Mouse (Mus musculus) intestine, embryonic 15.5 days (tissue): ENCODE data around the gene Xbp1. TPM values are rescaled to one million over a fixed set of nuclear protein-coding genes. Genes with fewer than 3 reads are reported as not detected.
A peak's percentile ranks its signal among the peaks of the same experiment; 100 is the strongest.

ENCODE experiments used
- ATAC-seq: fragments of 200-750 bp; cut with Nextera tagmentation; 2 replicates; pipeline ENCODE4 v1.8.0; 2017; ENCODE audit warnings: moderate TSS enrichment, moderate library complexity
- H3K27ac ChIP-seq: fragments of 300-500 bp; sonication (generic); 2 replicates; pipeline ENCODE4 v1.5.1; 2015; ENCODE audit warnings: mild to moderate bottlenecking, inconsistent platforms
- H3K27me3 ChIP-seq: fragments of 300-500 bp; sonication (generic); replicated peaks from 2 replicates; pipeline ENCODE4 v1.6.1; 2015; ENCODE audit warnings: inconsistent platforms
- H3K36me3 ChIP-seq: fragments of 300-500 bp; sonication (generic); 2 replicates; pipeline ENCODE4 v1.6.1; 2015; ENCODE audit warnings: inconsistent platforms
- H3K4me1 ChIP-seq: fragments of 300-500 bp; sonication (generic); replicated peaks from 2 replicates; pipeline ENCODE4 v1.6.1; 2015; ENCODE audit warnings: inconsistent platforms
- H3K4me2 ChIP-seq: fragments of 300-500 bp; sonication (generic); replicated peaks from 2 replicates; pipeline ENCODE4 v1.6.1; 2015; ENCODE audit warnings: mild to moderate bottlenecking, inconsistent platforms
- H3K4me3 ChIP-seq: fragments of 300-500 bp; sonication (generic); replicated peaks from 2 replicates; pipeline ENCODE4 v1.5.1; 2015; ENCODE audit warnings: inconsistent platforms
- H3K9ac ChIP-seq: fragments of 300-500 bp; sonication (generic); 2 replicates; pipeline ENCODE4 v1.6.1; 2015; ENCODE audit warnings: inconsistent platforms
- H3K9me3 ChIP-seq: fragments of 300-500 bp; sonication (generic); 2 replicates; pipeline ENCODE4 v1.6.1; 2016; ENCODE audit warnings: inconsistent platforms
- WGBS: fragments of 180-500 bp; shearing (Covaris S2); methylation state at CpG from one replicate; pipeline ENCODE4 v1.1.7; 2015; 5-methylcytosine and 5-hydroxymethylcytosine counted together
- polyA plus RNA-seq: library from polyadenylated mRNA; unstranded; fragments of >200 nt; fragmentation: Nextera tagmentation; extraction: Ambion mirVana; gene quantifications from 2 replicates; pipeline ENCODE4 v1.2.1, GENCODE M21; 2015

Xbp1 gene
- polyA plus RNA-seq, 1 experiment from 2014 or later = 237 TPM

DNA sequence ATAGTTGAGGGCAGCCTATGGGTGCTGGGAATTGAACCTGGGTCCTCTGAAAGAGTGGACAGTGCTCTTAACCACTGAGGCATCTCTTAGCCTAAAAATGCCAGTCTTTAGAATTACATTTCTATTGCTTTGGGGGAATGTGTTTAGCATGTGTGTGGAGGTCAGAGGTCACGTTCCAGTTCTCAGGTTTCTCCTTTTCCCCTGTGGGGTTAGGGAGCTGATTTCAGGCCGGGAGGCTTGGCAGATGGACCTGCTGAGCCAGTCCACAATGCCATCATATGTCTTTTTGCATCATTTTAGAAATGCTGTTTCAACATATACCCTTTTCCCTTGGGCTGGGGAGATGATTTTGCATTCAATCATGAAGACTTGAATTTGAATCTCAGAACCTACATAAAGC, 26.6 kb upstream of the Xbp1 start:
- no peak overlapping the region for H3K27ac ChIP-seq
- 56% methylated on average over 2 of the region's 2 CpGs for WGBS
- ATAC-seq = no peak

DNA sequence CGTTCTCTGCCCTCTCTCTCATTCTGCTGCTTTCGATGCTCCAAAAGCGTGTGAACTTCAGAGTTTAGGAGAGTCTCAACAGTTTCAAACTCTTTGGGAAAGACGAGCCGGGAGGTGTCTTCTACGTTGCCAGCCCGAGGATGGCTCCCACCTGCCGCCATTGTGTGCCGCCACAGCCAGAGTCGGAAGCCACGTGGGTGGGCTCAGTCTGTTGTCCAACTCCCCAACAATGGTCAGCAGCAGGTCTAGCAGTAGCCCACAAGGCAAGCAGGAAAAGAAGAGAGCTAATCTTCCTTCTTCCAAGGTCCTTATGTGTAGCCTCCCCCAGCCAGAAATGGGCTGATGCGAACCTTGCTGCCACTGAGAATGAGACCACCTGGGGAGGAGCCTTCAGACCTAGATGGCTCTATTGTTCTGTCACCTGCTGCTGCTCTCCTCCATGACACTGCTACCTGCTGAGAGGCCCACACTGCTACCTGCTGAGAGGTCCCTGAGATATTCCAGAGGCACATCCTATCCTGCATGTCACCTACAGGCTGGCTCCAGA, 25.1 kb upstream of the Xbp1 start:
- Histone ChIP-seq H3K36me3 (no peaks in the 10 kb centered on the region), H3K4me3 (no peak overlapping the region), H3K4me1 (peaks cover 7% of the 10 kb centered on the region; the same call in 1 of the 2 replicates), H3K4me2 (no peak overlapping the region), H3K9ac (no peak overlapping the region), H3K27me3 (no peaks in the 10 kb centered on the region), H3K9me3 (no peaks in the 10 kb centered on the region), H3K27ac (no peak overlapping the region)
- 77% methylated on average over 12 of the region's 12 CpGs for WGBS
- ATAC-seq = no peak

More for the DNA sequence above, 26.6 kb upstream of the Xbp1 start:
- no peak overlapping the region for H3K4me2 ChIP-seq
- H3K9me3 ChIP-seq = no peaks in the 10 kb centered on the region
- no peaks in the 10 kb centered on the region for H3K36me3 ChIP-seq
- H3K4me3 ChIP-seq = no peak overlapping the region
- H3K4me1 ChIP-seq = 0 out of 2 replicates have a peak, but pooled peaks cover 7% of the 10 kb centered on the region
- no peak overlapping the region for H3K9ac ChIP-seq
- no peaks in the 10 kb centered on the region for H3K27me3 ChIP-seq

DNA sequence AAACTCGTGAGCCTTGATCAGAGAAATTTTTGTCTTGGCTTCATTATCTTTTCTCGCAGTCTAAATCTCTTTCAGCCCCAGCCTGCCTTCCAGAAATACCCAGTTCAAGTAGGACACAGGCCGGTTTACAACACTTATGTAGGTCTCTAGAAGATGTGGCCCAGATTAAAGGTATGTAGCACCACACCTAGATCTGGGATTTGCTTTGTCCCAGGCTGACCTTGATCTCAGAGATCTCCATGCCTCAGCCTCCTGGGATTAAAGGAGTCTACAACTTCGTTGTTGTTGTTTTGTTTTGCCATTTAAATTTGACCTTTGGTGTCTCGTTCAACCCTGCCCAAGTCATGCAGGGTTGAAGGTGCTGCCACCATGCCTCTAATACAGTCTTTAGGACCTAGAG, 24.6 kb upstream of the Xbp1 start:
- Histone ChIP-seq H3K27me3 (no peaks in the 10 kb centered on the region), H3K4me2 (no peak overlapping the region), H3K36me3 (no peaks in the 10 kb centered on the region), H3K9me3 (no peaks in the 10 kb centered on the region), H3K27ac (no peak overlapping the region), H3K4me3 (no peak overlapping the region), H3K4me1 (peaks cover 7% of the 10 kb centered on the region; the same call in 1 of the 2 replicates), H3K9ac (no peak overlapping the region)
- 82% methylated on average over 5 of the region's 5 CpGs for WGBS
- ATAC-seq = no peak

DNA sequence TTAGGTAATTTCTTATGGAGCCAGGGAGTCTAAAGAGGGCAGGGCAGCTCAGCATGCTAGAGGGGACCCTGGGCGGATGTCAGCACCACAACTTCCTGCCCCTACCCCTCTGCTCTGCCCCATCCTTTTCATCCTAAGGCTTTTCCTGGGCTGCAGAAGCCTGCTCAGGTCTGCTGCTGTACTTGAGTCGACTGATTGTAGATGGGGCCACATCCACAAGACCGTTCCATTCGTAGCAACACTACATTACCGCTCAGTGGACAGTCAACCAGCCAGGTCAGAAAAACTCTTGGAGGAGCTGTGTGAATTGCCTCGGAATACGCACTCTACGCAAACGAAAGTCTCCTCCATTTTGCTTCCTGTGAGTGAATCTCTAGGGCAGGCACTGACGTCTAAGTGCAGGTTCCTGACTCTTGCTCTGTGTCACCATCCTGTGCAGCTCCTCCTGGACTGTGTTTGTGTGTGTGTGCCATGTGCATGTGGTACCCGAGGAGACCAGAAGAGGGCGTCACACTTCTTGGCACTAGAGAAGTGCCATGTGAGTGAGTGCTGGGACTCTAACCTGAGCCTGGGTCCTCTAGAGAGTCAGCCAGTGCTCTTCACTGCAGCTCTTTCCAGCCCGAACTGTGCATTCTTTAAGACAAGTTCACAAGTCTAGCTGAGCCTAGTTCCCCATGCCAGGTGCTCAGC, 23.8 kb upstream of the Xbp1 start:
- no peak overlapping the region for H3K4me2 ChIP-seq
- no peak for ATAC-seq
- H3K9me3 ChIP-seq = no peaks in the 10 kb centered on the region
- no peaks in the 10 kb centered on the region for H3K36me3 ChIP-seq
- no peak overlapping the region for H3K9ac ChIP-seq
- H3K27ac ChIP-seq = no peak overlapping the region
- no peak overlapping the region for H3K4me3 ChIP-seq
- WGBS = 94% methylated on average over 13 of the region's 13 CpGs
- no peaks in the 10 kb centered on the region for H3K27me3 ChIP-seq
- H3K4me1 ChIP-seq = peaks cover 7% of the 10 kb centered on the region; the same call in 1 of the 2 replicates

DNA sequence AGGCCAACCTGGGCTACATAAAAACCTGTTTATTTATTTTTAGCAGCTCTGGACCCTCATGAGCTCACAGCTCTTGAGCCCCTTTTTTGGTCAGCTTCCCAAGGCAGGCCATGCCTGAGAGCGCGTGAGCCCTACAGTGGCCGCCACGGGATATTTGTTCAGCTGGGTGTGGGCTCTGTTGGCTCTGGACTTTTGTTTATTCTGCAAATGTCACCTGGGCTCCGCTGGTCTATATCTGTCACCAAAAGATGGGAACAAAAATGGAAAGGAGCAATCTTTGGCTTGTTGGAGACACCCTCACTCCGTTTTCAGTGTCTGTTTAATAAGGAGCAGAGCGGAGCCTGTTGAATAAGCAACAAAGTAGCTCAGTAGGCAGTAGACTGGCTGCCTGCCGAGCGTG, 22.0 kb upstream of the Xbp1 start:
- Histone ChIP-seq H3K4me2 (no peak overlapping the region), H3K27ac (peak overlapping the region; percentile 51), H3K36me3 (no peaks in the 10 kb centered on the region), H3K9me3 (no peaks in the 10 kb centered on the region), H3K4me3 (no peak overlapping the region), H3K27me3 (no peaks in the 10 kb centered on the region), H3K4me1 (peaks cover 7% of the 10 kb centered on the region; the same call in 1 of the 2 replicates), H3K9ac (no peak overlapping the region)
- ATAC-seq = peak; percentile 39; the same call in 1 of the 2 replicates
- WGBS = 60% methylated on average over 9 of the region's 9 CpGs

DNA sequence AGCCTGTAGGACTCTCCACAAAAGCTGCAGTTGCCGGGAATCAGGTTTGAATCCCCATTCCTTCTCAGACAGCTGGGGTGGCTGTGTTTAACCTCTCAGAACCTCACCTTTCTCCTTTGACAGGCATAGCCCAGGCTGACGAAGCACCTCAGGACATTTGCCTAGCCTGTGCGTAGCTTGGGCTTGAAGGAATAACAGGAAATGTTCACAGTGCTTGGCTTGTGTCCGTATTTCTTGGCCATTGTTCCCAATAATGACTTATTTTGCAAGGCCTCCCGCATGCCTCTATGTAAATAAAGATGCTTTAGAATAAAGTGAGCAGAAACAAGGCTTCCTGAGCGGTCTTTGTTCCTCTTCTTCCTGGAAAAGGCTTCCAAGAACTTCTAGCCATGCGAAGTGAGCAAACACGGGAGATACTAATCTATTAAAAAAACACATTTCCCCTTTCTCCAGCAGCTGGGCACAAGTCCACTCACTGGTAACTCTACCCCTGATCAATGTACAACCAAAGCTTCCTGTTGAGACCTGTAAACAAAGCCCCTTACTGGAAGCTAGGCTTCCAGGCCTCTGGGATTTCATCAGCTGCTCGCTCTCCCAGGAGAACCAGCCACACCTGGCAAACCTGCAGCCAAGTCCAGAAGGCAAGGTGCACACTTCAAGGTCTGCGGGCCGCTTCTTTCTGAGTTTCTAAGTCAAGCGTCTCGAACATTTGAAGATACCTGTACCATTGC, 21.4 kb upstream of the Xbp1 start:
- peaks cover 7% of the 10 kb centered on the region; the same call in 1 of the 2 replicates for H3K4me1 ChIP-seq
- H3K9ac ChIP-seq = no peak overlapping the region
- H3K9me3 ChIP-seq = no peaks in the 10 kb centered on the region
- peak overlapping the region; percentile 51 for H3K27ac ChIP-seq
- no peak overlapping the region for H3K4me3 ChIP-seq
- no peak overlapping the region for H3K4me2 ChIP-seq
- peak; percentile 79 for ATAC-seq
- 66% methylated on average over 13 of the region's 13 CpGs for whole genome bisulfite sequencing
- H3K27me3 ChIP-seq = no peaks in the 10 kb centered on the region
- H3K36me3 ChIP-seq = no peaks in the 10 kb centered on the region

DNA sequence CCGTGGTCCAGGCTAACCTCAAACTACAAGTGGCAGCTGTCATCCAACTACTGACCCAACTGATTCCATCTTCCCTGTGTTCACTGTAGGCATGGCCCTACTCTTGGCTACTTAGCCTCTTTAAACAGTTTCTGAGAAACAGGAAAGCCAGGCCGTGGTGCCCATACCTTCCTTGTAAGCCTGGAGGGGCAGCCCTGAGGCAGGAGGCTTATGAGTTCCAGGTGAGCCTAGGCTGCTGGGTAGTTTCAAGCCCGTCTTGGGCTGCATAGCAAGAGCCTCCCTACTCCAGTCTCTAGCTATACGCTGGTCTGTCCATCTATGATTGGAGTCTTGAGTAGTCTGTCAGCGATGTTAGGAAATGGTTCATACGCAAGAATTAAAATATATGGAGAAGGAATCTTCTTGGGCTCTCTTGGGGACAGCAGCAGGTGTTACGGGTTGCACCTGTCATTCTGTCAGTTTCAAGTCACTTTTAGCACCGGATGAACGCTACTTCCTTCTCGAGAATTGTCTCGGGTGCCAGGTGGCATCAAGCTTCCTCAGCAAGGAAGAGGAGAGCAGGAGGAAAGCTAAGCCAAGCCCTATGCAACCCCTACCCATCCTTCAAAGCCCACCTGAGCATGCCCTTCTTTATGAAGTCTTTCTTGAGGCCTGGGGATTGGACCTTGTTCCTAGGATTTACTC, 20.4 kb upstream of the Xbp1 start:
- H3K9me3 ChIP-seq = no peaks in the 10 kb centered on the region
- H3K4me3 ChIP-seq = no peak overlapping the region
- H3K27ac ChIP-seq = peak overlapping the region; percentile 51; the same call in 1 of the 2 replicates
- H3K27me3 ChIP-seq = no peaks in the 10 kb centered on the region
- no peak overlapping the region for H3K9ac ChIP-seq
- no peak overlapping the region for H3K4me2 ChIP-seq
- H3K36me3 ChIP-seq = no peaks in the 10 kb centered on the region
- peaks cover 7% of the 10 kb centered on the region; the same call in 1 of the 2 replicates for H3K4me1 ChIP-seq
- WGBS = 80% methylated on average over 11 of the region's 11 CpGs
- ATAC-seq = 0 out of 2 replicates have a peak, but pooled peaks have one; percentile 6

DNA sequence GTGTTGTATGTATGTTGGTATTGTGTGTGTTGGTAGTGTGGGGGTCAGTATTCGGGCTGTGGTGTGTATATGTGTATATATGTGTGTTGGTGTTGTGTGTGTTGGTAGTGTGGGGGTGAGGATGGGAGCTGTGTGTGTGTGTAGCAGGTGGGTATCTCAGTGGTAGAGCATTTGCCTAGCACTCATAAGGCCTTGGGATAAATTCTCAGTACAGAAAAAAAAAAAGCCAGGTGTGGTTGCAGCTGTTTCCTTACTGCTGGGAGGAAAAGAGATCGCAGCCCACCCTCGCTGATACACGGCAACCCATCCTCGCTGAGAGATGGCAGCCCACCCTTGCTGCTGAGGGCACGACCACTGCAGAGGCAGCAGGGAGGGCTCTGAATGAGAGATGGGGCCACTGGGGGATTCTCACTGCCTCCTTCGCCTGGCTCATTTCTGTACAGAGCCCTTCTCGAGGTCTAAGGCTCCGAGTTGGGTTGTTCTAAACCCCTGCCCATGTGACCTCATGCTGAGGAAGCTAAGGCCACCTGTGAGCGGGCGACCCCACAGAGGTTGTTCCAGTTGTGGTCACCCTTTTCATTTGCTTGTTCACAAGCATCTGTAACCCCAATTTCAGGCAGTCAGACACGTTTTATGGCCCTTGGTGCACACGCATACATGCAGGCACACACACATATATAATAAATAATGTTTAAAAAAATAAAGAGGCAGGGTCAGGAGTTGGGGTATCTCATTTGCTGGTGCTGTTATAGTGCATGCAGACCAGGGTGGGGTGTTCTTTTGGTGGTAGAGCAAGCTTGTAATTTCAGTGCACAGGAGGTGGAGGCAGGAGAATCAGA, 19.3 kb upstream of the Xbp1 start:
- Histone ChIP-seq H3K4me1 (peaks cover 7% of the 10 kb centered on the region; the same call in 1 of the 2 replicates), H3K9ac (no peak overlapping the region), H3K27ac (no peak overlapping the region), H3K36me3 (no peaks in the 10 kb centered on the region), H3K27me3 (no peaks in the 10 kb centered on the region), H3K4me3 (no peak overlapping the region), H3K9me3 (no peaks in the 10 kb centered on the region), H3K4me2 (no peak overlapping the region)
- WGBS = 78% methylated on average over 13 of the region's 13 CpGs
- no peak for ATAC-seq

DNA sequence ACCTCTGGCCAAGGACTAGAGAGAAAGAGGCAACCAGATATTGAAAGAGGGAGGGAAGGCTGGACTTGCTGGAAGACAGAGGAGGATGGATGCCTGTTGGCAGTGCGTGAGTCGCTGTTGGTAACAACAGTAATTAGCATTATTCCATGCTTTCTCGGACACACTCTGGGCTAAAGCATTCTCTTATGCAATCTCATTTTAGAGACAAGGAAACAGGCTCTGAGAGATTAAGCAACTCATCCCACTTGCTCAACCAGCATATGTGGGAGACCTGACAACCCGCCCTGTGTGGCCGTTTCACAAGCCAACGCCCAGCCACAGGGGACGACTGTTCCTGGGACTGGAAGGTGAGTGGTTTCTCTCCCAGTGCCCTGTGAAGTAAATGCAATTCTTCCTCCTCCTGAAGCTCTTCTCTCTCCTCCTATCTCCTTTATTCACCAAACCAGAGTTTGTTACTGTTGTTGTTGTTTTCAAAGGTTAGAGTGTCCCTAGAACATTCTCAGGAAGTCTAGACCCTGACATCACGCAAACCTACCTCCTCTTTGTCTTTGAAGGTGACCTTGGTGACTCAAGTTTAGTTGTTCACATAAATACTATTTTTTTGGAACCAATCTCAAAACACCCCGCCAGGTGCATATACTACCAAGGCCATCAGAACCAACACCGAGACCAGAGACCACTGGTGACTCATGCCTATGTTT, 18.0 kb upstream of the Xbp1 start:
- no peak for ATAC-seq
- Histone ChIP-seq H3K4me1 (peaks cover 7% of the 10 kb centered on the region; the same call in 1 of the 2 replicates), H3K9me3 (no peaks in the 10 kb centered on the region), H3K4me2 (no peak overlapping the region), H3K4me3 (no peak overlapping the region), H3K9ac (no peak overlapping the region), H3K27me3 (no peaks in the 10 kb centered on the region), H3K27ac (no peak overlapping the region), H3K36me3 (no peaks in the 10 kb centered on the region)
- 82% methylated on average over 10 of the region's 10 CpGs for WGBS

DNA sequence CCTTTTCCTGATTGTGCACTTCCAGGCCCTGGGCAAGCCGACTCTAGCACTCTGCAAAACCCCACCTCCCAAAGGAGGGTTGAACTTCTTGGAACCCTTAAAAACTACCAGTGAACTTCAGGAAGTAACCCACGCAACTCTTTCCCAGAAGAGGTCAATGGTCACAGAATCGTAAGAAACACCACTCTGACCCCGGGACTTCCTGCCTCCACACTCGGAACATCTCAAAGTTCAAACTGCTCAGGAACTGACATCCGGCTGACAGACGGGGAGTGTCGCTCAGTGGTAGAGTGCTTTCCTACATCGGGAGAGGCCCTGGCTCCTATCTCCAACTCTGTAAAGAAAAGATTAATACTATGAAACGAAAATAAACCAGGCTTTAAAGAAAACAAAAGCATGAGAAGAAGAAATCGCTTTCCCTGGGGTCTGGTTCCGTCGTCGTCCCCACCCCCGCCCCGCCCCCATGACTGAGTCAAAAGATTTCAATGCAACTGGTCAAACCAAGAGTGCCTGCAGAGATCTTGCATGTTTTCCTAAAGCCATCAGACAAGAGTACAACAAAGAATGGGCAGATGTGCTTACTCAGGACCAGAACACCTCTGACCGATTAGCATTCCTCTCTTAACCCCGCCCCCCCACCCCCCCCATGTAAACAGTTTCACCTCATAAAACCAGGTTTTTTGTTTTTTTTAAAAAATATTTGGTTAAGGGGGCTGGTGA, 14.4 kb upstream of the Xbp1 start:
- ATAC-seq = peak; percentile 87
- no peaks in the 10 kb centered on the region for H3K4me1 ChIP-seq

More for the DNA sequence above, 14.4 kb upstream of the Xbp1 start:
- 18% methylated on average over 18 of the region's 18 CpGs for WGBS
- H3K9me3 ChIP-seq = no peaks in the 10 kb centered on the region
- H3K9ac ChIP-seq = no peak overlapping the region
- H3K4me2 ChIP-seq = peak overlapping the region; percentile 49
- no peaks in the 10 kb centered on the region for H3K27me3 ChIP-seq
- H3K4me3 ChIP-seq = 0 out of 2 replicates have a peak overlapping the region, but pooled peaks have one; percentile 3
- no peaks in the 10 kb centered on the region for H3K36me3 ChIP-seq
- peak overlapping the region; percentile 64 for H3K27ac ChIP-seq
